Mouse (Mus musculus) heart, embryonic 13.5 days (tissue): ENCODE measurements around the gene Folr1. TPM values are rescaled to one million over a fixed set of nuclear protein-coding genes. Genes with fewer than 3 reads are reported as not detected.

Source experiments
- ATAC-seq: fragments of 200-750 bp; cut with Nextera tagmentation; 2 replicates; pipeline ENCODE4 v1.8.0; 2017; ENCODE audit warnings: moderate TSS enrichment; ENCODE audit not compliant: insufficient number of reproducible peaks, low FRiP score, low TSS enrichment; ENCODE audit errors: extremely low read depth
- H3K27ac ChIP-seq: fragments of 300-500 bp; sonication (generic); replicated peaks from 2 replicates; pipeline ENCODE4 v1.5.1; 2015; ENCODE audit warnings: moderate library complexity, mild to moderate bottlenecking, inconsistent platforms
- H3K27me3 ChIP-seq: fragments of 300-500 bp; sonication (generic); replicated peaks from 2 replicates; pipeline ENCODE4 v1.6.1; 2015; ENCODE audit warnings: mild to moderate bottlenecking, inconsistent platforms
- H3K36me3 ChIP-seq: fragments of 300-500 bp; sonication (generic); 2 replicates; pipeline ENCODE4 v1.6.1; 2015; ENCODE audit warnings: mild to moderate bottlenecking, inconsistent platforms
- H3K4me1 ChIP-seq: fragments of 300-500 bp; sonication (generic); 2 replicates; pipeline ENCODE4 v1.6.1; 2015; ENCODE audit warnings: inconsistent platforms
- H3K4me2 ChIP-seq: fragments of 300-500 bp; sonication (generic); 2 replicates; pipeline ENCODE4 v1.6.1; 2015; ENCODE audit warnings: inconsistent platforms, mild to moderate bottlenecking, moderate library complexity
- H3K4me3 ChIP-seq: fragments of 300-500 bp; sonication (generic); 2 replicates; pipeline ENCODE4 v1.5.1; 2015; ENCODE audit warnings: moderate library complexity, mild to moderate bottlenecking, inconsistent platforms
- H3K9ac ChIP-seq: fragments of 300-500 bp; sonication (generic); 2 replicates; pipeline ENCODE4 v1.6.1; 2015; ENCODE audit warnings: inconsistent platforms, mild to moderate bottlenecking, moderate library complexity
- H3K9me3 ChIP-seq: fragments of 300-500 bp; sonication (generic); 2 replicates; pipeline ENCODE4 v1.6.1; 2016; ENCODE audit warnings: inconsistent platforms
- WGBS: fragments of 180-500 bp; shearing (Covaris S2); methylation state at CpG from one replicate; pipeline ENCODE4 v1.1.7; 2015; ENCODE audit warnings: mixed read lengths; 5-methylcytosine and 5-hydroxymethylcytosine counted together
- polyA plus RNA-seq: library from polyadenylated mRNA; unstranded; fragments of >200 nt; fragmentation: Nextera tagmentation; extraction: Ambion mirVana; gene quantifications from 2 replicates; pipeline ENCODE4 v1.2.1, GENCODE M21; 2015

The Folr1 gene
- polyA plus RNA-seq, 1 experiment from 2014 or later, result 6.4 TPM

DNA sequence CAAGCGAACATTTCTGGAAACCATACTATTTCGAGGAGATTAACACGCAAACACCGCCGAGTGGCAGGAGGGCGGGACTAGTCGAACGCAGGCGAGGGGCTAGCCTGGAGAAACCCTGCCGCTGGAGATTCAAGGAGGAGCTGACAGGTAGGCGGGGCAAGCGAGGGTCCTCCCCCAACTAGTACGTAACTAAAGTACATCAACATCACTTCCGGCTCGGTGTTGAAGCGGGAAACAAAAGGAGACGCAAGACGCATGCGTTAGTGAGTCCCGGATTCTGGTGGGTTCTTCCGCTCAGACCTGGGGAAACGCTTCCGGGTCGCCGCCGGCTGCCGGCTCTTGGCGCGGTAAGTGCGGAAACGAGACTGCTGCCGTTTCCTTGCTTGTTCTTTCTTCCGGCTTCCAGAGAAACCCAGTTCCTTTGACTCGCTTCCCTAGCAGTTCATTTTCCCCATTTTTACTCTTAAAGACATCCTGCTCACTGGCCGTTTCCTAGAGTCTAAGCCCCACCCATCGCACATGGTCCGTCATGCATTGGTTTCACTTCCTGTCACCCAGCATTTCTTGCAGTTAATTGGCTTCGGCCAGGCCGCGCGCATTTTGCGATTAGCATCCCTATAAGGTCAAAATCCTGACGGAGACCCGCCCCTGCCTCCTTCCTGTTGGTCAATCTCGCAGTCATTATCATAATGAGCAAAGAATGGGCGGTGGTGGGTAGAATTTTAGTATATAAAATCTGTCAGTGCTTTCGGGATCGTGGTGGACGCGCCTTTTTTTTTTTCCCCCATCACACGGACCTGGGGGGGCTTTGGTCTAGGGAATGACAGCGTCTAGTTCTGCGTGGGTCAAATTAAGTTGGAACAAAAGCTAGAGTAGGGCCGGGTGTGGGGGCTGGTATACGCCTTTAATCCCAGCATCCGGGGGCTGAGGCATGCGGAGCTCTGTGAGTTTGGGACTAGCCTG, 25.8 kb upstream of the Folr1 start:
- H3K4me1 ChIP-seq, result peaks cover 9% of the 10 kb centered on the region
- H3K4me3 ChIP-seq, result peak overlapping the region; percentile 66
- peak overlapping the region; percentile 73 for H3K4me2 ChIP-seq
- H3K36me3 ChIP-seq, result peaks cover 14% of the 10 kb centered on the region
- no peaks in the 10 kb centered on the region for H3K9me3 ChIP-seq
- peak; percentile 95 for ATAC-seq
- H3K9ac ChIP-seq, result peak overlapping the region; percentile 82
- peak overlapping the region; percentile 89 for H3K27ac ChIP-seq
- H3K27me3 ChIP-seq, result no peaks in the 10 kb centered on the region
- WGBS, result under 1% methylated on average over 57 of the region's 57 CpGs

DNA sequence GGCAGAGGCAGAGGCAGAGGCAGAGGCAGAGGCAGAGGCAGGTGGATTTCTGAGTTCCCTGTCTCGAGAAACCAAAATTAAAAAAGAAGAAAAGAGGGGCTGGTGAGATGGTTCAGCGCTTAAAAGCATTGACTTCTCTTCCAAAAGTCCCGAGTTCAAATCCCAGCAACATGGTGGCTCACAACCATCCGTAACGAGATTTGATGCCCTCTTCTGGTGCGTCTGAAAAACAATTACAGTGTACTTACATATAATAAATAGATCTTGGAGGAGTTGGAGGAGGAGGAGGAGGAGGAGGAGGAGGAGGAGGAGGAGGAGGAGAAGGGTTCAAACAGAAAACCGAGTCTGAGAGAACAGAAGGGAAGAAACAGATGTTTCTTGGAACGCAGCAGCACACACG, 25.1 kb upstream of the Folr1 start:
- Histone ChIP-seq H3K9ac (peak overlapping the region; percentile 80), H3K4me3 (peak overlapping the region; percentile 66), H3K36me3 (peaks cover 14% of the 10 kb centered on the region), H3K27ac (peak overlapping the region; percentile 89), H3K27me3 (no peaks in the 10 kb centered on the region), H3K4me1 (peaks cover 9% of the 10 kb centered on the region), H3K4me2 (peak overlapping the region; percentile 73), H3K9me3 (no peaks in the 10 kb centered on the region)
- 34% methylated on average over 9 of the region's 9 CpGs for WGBS
- ATAC-seq, result no peak

DNA sequence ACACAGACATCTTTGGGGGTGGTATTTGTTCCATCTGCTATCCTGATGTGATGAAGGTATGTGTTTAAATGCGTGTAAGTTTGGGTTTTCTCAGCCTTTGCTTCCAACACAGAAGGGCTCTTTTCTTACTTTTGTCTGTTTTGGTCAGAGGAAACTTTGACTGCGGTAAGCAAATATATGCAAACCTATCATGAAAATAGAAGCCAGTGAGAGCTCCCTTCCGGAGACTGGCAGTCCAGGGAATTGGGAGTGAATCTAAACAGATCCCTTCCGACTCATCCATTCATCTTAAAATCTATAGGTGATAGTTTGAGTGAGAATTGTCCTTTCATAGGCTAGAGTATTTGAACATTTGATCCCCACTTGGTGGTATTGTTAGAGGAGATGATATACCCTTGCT, 17.9 kb upstream of the Folr1 start:
- Histone ChIP-seq H3K36me3 (no peaks in the 10 kb centered on the region), H3K27ac (no peak overlapping the region), H3K9ac (no peak overlapping the region), H3K4me2 (no peak overlapping the region), H3K4me3 (no peak overlapping the region), H3K4me1 (no peaks in the 10 kb centered on the region), H3K27me3 (0 out of 2 replicates have a peak, but pooled peaks cover 3% of the 10 kb centered on the region), H3K9me3 (no peaks in the 10 kb centered on the region)
- no peak for ATAC-seq
- WGBS, result 75% methylated on average over 4 of the region's 4 CpGs

DNA sequence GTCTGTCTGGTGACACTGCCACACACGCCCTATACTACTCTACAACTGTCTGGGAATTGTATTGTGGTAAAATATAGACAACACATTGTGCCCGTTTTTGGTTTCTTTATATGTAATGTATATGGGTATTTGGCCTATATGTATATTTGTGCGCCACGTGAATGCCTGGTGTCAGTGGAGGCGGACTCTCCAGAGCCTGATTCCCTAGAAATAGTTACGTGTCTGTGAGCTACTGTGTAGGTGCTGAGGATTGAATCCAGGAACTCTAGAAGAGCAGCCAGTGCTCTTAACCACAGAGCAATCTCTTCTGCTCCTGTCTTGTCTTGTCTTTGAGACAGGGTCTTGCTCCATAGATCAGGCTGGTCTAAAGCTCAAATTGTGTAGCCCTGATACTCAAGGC, 15.7 kb upstream of the Folr1 start:
- Histone ChIP-seq H3K27me3 (0 out of 2 replicates have a peak, but pooled peaks cover 3% of the 10 kb centered on the region), H3K4me2 (no peak overlapping the region)
- 72% methylated on average over 6 of the region's 6 CpGs for WGBS

DNA sequence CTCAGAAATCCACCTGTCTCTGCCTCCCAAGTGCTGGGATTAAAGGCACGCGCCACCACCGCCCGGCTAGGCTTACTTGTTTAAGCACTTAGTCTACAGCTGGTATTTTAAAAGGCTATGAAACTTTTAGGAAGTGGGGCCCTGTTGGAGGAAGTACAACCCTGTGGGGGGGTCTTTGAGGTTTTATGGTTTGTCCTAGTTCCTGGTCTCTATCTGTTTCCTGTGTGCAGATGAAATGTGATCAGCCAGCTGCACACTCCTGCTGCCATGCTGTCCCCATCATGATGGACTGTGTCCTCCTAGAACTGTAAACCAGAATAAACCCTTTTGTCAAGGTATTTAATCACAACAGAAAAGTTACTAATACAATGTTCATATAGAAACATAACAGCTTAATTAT, 13.6 kb upstream of the Folr1 start:
- ATAC-seq, result no peak
- no peaks in the 10 kb centered on the region for H3K4me1 ChIP-seq
- no peak overlapping the region for H3K4me2 ChIP-seq
- 0 out of 2 replicates have a peak, but pooled peaks cover 2% of the 10 kb centered on the region for H3K27me3 ChIP-seq
- H3K9ac ChIP-seq, result no peak overlapping the region
- no peaks in the 10 kb centered on the region for H3K9me3 ChIP-seq
- no peak overlapping the region for H3K27ac ChIP-seq
- H3K36me3 ChIP-seq, result no peaks in the 10 kb centered on the region
- 96% methylated on average over 4 of the region's 4 CpGs for WGBS
- H3K4me3 ChIP-seq, result no peak overlapping the region

More for the DNA sequence above, 15.7 kb upstream of the Folr1 start:
- no peaks in the 10 kb centered on the region for H3K9me3 ChIP-seq
- H3K36me3 ChIP-seq, result no peaks in the 10 kb centered on the region
- H3K4me1 ChIP-seq, result no peaks in the 10 kb centered on the region
- H3K9ac ChIP-seq, result no peak overlapping the region
- ATAC-seq, result no peak
- H3K4me3 ChIP-seq, result no peak overlapping the region
- no peak overlapping the region for H3K27ac ChIP-seq

DNA sequence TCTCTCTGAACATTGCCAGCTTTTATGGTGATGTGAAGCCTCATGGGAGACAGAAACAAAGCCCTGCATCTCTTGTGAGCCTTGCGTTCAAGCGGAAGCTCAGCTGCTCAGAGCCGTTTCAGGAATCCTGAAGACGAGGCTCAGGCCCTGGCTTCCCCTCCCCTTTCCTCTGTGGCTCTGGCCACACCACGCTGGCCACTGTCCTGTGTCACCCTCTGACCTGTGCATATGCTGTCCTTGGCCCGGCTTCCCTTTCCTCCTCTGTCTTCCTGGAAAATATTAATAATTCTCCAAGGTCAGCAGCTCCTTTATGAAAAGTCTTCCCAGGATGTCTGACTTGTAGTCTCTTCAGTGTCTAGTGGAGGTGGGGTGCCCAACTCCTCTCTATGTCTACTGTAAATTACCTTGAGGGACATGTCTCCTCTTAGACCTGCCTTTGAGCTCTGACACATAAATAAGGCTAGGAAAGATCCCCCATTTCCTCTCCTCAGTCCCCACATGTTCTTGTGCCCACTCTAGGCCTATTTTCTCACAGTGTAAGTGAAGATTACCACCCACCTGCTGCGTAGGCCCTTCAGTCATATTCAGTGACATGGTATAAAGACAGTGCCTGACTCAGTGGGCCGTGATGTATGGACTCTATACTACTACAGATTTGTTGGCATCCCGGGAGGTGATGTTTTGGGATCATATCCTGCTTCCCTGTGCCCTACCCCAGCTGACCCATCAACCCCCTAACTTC, 12.0 kb upstream of the Folr1 start:
- H3K4me2 ChIP-seq, result no peak overlapping the region
- no peaks in the 10 kb centered on the region for H3K9me3 ChIP-seq
- no peak overlapping the region for H3K4me3 ChIP-seq
- no peak overlapping the region for H3K9ac ChIP-seq
- no peaks in the 10 kb centered on the region for H3K36me3 ChIP-seq
- no peaks in the 10 kb centered on the region for H3K27me3 ChIP-seq
- no peaks in the 10 kb centered on the region for H3K4me1 ChIP-seq
- no peak for ATAC-seq
- WGBS, result 57% methylated on average over 9 of the region's 9 CpGs
- H3K27ac ChIP-seq, result no peak overlapping the region

DNA sequence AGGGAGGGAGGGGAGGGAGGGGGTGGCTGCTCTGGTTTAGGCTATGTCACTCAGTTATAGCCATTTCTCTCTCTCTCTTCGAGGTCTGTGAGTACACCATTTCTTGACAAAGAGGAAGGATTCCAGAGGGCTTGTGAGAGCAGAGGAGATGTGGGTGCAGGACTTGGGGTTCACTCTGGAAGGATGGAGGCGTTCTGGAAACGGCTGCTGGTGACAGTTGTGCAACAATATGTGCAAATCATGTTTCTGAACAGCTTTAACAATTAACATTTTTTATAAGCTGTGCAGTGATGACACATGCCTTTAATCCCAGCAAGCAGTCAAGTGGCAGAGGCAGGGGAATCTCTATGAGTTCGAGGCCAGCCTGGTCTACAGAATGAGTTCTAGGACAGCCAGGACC, 10.3 kb upstream of the Folr1 start:
- H3K27me3 ChIP-seq, result no peaks in the 10 kb centered on the region
- no peaks in the 10 kb centered on the region for H3K9me3 ChIP-seq
- 62% methylated on average over 4 of the region's 4 CpGs for WGBS
- H3K4me1 ChIP-seq, result no peaks in the 10 kb centered on the region
- H3K36me3 ChIP-seq, result no peaks in the 10 kb centered on the region
- H3K4me2 ChIP-seq, result no peak overlapping the region
- no peak overlapping the region for H3K27ac ChIP-seq
- H3K9ac ChIP-seq, result no peak overlapping the region
- no peak overlapping the region for H3K4me3 ChIP-seq
- ATAC-seq, result no peak

DNA sequence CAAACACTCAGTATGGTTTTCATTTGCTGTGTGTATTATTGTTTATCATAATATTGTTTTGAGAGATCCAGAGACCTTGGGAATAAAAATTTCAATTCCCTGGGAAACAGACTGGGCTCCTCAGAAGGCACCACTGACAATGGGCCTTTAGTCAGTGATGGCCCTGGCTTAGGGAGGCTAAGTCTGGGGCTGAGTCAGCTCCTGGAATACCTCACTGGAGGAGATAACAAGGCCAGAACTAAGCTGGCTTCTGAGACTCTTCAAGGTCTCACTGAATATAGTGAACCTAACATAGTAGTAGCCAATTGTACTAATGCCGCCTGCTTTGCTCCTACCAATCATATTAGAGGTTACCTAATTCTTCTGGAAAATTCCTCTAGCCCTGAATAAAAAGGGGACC, 5.4 kb upstream of the Folr1 start:
- no peak overlapping the region for H3K4me2 ChIP-seq
- H3K9me3 ChIP-seq, result no peaks in the 10 kb centered on the region
- no peak overlapping the region for H3K9ac ChIP-seq
- no peak overlapping the region for H3K27ac ChIP-seq
- peaks cover 21% of the 10 kb centered on the region for H3K4me1 ChIP-seq
- WGBS, result 96% methylated on average over 1 of the region's 1 CpGs
- H3K36me3 ChIP-seq, result no peaks in the 10 kb centered on the region
- no peak for ATAC-seq
- H3K4me3 ChIP-seq, result no peak overlapping the region
- no peaks in the 10 kb centered on the region for H3K27me3 ChIP-seq

DNA sequence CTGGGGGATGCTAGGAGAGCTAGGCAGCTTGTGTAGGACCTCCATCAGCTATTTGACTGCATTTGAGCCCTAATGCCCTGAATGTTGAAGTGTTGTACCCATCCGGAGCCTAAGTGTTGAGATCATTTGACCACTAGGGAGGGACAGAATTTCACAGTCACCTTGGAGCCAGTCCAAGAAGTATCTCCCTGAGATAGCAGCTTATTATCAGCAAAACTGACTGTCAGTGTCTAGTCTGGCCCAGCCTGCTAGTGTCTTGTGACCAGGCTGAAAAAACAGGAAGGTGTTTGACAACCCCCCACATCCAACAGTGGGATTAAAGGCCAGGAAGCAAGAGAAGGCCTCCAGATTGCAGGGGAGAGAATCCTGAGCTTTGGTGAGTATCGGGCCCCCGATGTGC, 708 bp upstream of the Folr1 start:
- Histone ChIP-seq H3K36me3 (no peaks in the 10 kb centered on the region), H3K27me3 (no peaks in the 10 kb centered on the region), H3K4me1 (peaks cover 48% of the 10 kb centered on the region), H3K27ac (peak overlapping the region; percentile 79), H3K4me2 (peak overlapping the region; percentile 19), H3K9me3 (no peaks in the 10 kb centered on the region), H3K4me3 (no peak overlapping the region), H3K9ac (0 out of 2 replicates have a peak overlapping the region, but pooled peaks have one; percentile 33)
- ATAC-seq, result peak; percentile 42; the same call in 1 of the 2 replicates
- WGBS, result 25% methylated on average over 3 of the region's 3 CpGs

DNA sequence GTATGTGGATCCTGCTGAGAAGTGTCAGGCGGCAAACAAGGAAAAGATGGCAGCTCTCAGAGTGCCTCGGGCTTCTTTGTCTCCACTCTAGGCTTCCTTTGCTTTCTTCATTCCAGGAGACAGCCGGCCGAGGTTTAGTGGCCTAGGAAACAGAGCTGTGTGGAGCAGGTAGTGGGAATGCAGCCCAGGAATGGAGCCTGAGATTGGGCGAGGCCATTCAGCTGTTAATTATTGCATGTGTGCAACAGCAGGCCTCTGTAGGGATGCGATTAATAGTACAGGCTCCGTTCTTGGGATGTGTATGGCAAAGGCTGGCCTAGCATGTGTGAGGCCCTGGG, 1.5 kb downstream of the Folr1 start:
- no peaks in the 10 kb centered on the region for H3K9me3 ChIP-seq
- no peak overlapping the region for H3K9ac ChIP-seq
- peaks cover 48% of the 10 kb centered on the region for H3K4me1 ChIP-seq
- no peaks in the 10 kb centered on the region for H3K36me3 ChIP-seq
- ATAC-seq, result no peak
- 66% methylated on average over 7 of the region's 7 CpGs for WGBS
- peak overlapping the region; percentile 43 for H3K27ac ChIP-seq
- H3K27me3 ChIP-seq, result no peaks in the 10 kb centered on the region
- no peak overlapping the region for H3K4me3 ChIP-seq
- H3K4me2 ChIP-seq, result no peak overlapping the region

DNA sequence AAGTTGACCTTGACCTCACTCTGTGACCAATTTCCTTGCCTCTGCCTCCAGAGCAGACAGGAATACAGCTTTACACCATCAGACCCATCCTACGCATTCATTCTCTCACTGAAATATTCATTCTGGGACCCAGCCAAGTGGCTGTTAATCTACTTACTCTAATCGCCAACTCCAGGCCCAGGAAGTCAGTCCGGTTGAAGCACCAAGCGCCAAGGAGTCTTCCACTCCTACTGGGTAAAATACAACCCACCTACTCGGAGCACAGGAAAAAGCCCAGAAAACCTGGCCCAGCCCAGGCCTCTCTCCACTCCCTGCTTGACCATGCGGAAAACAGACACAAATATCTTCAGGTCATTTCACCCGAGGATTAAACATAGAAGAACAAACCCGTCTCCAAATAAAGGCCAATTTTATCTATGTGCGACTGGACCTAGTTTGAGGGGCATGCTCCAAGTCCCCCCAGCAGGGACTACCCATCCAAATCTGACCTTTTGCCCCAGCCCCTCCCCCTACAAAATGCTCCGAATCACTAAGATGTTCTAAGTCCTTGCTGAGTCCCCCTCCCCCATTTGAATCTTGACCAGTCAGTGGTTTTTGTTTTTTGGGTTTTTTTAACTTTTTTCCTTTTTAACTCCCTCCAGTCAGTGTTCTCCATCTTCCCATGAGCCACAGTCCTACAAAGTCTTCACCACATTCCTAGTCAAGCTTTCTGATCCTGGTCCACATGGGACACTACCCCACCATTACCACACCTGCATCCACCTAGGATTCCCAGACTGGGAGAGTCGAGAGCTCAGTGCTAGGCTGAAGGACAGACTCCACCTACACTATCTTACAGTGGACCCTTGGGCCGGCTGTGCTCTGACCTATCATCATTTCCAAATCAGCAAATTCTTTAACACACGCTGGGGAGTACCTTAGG, 2.1 kb downstream of the Folr1 start:
- H3K9me3 ChIP-seq, result no peaks in the 10 kb centered on the region
- WGBS, result 58% methylated on average over 13 of the region's 13 CpGs
- H3K36me3 ChIP-seq, result no peaks in the 10 kb centered on the region
- no peak overlapping the region for H3K4me2 ChIP-seq
- no peak for ATAC-seq
- H3K4me1 ChIP-seq, result peaks cover 47% of the 10 kb centered on the region
- no peak overlapping the region for H3K4me3 ChIP-seq
- H3K27ac ChIP-seq, result peak overlapping the region; percentile 43
- no peak overlapping the region for H3K9ac ChIP-seq
- no peaks in the 10 kb centered on the region for H3K27me3 ChIP-seq
